Mouse (Mus musculus) right cerebral cortex, postnatal 4 days (tissue): Measurements from ENCODE around the gene Odf3l2.

Experiments used
- DNase-seq: peaks from one replicate; pipeline ENCODE4 v3.0.0-alpha.2; 2022

Gene Odf3l2

DNA sequence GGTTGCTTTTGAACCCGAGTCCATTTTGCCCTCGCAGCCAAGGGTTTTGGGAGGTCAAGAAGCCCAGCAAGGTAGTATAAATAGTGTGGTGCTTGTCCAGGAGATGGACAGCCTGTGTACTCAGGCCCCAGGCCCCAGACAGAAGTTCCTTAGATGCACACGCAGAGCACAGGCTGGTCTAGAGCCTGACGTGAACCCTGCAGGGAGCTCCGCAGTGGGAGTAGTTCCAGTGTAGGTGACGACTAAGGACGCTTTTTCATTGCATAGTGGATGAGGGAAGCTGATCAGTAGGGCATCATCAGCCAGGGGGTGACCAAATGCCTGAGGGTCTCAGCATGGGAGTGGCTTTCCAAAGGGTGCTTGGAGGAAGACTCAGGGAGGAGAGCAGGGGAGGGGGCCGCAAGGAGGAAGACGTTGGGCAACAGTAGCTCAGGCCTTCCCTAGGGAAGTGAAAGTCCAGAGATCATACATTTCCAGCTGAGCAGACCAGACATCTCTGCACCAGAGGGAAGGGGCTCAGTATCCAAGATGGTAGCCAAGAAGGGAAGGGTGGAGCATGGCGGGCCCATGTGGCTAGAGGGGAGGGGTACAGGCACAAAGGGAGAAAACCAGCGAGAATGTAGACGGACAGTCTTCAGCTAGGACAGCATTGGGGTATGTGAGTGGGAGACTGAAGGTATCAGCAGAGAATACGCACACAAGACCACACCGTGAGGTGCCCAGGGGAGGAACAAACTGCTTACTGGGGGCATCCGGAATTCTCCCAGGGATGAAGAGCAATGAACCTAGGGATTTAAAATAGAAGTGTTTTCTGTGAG lies 24.7 kb upstream of the Odf3l2 start:
- DNase-seq, result no peak

DNA sequence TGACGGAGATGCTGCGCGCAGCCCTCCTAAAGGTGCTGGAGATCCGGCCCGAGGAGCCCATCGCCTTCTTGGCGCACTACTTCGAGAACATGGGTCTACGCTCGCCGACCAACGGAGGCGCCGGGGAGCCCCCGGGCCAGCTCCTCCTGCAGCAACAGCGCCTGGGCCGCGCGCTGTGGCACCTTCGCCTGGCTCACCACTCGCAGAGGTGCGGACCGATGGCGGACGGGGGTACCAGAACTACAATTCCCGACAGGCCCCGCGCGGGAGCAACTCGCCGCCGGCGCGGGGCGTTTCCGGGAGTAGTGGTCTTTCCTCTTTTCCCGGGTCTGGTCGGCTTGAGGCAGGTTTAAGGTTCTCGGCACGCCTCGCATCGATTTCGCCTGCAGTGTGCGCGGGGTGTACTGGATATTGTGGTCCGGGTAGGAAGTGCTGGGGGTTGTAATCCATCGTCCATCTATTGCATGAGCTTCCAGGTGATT lies 24.1 kb upstream of the Odf3l2 start:
- DNase-seq, result peak; percentile 84

DNA sequence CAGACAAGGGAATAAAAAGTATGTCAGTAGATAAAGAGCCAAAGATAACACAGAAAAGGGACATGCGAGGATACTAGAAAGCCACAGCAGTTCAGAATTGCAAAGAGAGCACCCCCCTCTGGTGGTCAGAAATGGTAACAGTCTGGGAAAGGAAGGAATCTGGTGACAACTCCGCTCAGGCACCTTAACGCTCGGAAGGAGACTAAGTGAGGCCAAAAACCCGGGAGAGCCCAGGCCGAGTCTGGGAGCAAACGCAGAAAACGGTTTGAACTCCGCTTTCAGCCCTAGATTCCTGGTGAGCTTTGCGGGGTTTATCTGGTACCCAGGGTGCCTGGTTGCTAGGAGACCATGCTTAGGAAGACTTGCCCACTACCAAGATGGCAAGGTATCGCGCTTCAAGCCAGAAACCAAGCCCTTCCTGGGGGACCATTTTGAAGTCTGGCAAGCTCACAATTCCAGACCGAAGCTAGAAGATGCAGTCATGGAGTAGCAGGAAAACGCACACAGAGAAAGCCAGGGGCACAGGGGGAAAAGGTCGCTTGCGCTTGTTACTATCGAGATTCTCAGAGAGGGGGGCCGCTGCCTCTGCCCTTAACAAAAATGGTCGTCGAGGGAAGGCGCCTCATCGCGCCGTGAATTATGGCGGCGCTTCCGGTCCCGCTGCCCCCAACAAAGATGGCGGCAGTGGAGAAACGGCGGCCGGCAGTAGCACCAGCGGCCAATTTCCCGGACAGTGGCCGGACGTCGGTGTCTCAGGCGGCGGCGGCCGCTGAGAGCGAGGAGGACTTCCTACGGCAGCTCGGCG lies 23.4 kb upstream of the Odf3l2 start, which contains the start of gene Tpgs1:
Tpgs1 (plus strand) TSS at position 599 of the 805 bp plus-strand sequence.
- DNase-seq, result peak; percentile 89

DNA sequence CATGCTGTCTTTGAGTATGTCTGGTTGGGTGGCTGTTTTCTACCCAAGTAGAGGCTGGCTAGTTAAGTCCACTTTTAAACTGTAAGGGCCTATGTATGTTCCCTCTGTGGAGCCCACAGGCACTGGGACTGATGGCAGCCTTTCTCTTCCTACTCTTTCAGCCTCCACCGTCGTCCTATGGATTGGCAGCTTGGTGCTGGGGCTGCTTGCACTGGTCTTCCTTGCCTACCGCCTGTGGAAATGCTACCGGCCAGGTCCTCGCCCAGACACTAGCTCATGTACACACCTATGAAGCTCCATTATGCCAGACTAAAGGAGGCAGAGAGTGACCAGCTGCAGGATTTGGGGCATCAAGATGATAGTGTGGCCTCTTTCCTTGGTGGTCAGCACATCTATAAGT lies 22.5 kb upstream of the Odf3l2 start:
- DNase-seq, result no peak

DNA sequence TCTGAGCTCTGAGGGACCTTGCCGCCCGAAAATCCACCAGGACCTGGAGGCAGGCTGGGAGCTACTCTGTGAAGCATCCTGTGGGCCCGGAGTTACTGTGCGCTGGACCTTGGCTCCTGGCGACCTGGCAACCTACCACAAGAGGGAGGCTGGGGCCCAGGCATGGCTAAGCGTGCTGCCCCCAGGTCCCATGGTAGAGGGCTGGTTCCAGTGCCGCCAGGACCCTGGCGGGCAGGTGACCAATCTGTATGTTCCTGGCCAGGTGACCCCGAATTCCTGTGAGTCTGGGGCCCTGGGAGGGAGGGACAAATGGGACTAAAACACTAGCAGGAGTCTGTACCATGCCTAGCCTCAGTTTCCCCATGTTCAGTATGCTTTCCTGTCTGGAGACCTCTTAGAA lies 21.0 kb upstream of the Odf3l2 start:
- no peak for DNase-seq

DNA sequence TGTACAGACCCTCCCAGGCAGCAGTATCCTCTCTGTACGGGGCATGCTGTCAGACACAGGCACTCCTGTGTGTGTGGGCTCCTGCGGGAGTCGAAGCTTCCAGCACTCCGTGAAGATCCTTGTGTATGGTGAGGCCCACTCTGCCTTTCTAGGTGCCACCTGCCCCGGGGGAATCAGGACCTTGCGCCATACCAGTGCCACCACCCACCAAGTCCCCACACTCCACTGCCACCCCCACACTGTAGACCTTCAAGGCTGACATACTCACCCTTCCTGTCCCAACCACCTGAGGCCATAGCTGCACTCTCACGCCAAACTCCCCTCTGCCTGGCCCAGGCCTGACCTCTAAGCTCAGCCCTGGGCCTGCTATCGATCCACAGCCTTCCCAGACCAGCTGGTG lies 19.5 kb upstream of the Odf3l2 start:
- no peak for DNase-seq

DNA sequence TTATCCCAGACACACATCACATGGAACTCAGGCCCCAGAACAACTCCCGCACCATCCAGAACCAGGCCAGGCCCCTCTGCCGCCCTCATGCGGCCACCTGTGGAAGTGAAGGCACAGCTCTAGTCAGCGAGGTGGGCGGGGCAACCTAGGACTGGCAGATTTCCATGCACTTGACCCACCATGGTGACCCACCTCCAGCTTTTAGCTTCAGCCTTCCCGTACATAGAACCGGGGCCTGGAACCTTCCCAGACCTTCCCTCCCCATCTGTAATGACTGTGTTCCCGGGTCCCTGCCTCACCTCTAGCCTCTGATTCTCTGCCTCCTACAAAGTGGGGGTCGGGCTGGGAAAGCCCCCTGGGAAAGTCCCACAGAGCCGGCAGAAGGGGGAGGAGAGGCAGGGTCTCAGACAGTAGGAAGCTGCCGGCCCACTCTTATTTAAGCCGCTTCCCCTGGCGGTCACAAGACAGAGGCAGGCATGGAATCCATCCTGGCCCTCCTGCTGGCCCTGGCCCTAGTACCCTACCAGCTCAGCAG lies 18.7 kb upstream of the Odf3l2 start, which contains the start of gene Madcam1:
Madcam1 (plus strand) TSS at position 429 of the 535 bp plus-strand sequence.
- peak; percentile 71 for DNase-seq

DNA sequence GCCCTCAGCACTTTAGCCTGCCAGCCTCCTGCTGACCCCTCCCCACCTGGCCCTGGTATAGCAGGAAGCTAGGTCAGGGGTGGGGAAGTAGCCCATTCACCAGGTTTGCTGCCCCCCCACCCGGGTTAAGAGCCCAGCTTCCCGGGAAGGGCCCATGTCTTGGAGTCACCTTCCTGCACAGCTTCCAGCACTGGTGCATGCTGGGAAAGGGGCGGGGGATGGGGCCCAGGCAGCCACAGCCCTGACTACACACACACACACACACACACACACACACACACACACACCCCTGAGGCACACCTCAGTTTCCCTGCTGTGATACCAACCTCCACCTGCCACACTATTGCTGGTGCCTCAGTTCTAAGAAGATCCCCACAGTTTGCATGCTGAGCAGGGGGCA lies 16.3 kb upstream of the Odf3l2 start:
- DNase-seq, result no peak

DNA sequence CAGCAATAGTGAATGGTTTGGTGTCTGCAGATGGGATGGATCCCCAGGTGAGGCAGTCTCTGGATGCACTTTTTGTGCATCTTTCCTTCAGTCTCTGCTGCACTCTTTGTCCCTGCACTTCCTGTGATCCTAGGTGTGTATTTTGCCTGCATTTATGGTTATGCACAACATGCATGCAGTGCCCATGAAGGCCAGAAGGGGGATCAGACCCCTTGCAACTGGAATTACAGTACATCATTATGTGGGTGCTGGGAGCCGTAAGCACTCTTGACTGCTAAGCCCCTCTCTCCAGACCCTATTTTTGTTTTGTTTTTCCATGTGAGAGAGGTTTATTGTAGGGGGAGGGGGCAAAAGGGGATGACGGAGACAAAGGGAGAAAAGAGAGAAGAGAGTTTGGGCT lies 14.8 kb upstream of the Odf3l2 start:
- no peak for DNase-seq

DNA sequence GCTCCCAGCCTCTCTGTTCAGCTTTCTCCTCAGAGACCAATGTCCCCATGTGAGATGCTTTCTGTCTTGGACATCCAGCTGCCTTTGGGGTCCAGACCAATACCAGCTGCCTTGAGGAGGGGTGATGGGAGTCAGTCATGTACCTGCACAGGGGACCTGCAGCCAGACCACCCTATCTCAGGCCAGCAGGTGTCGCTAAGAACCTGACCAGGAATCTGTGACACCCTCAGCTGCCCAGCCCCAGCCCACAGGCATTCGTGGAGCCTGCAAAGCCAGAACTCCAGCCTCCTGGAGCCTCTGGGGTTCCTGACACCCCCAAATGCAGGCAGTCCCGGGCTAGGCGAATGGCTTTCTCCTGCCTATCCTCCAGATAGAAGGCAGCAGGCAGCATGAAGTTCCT lies 13.3 kb upstream of the Odf3l2 start:
- DNase-seq, result no peak

DNA sequence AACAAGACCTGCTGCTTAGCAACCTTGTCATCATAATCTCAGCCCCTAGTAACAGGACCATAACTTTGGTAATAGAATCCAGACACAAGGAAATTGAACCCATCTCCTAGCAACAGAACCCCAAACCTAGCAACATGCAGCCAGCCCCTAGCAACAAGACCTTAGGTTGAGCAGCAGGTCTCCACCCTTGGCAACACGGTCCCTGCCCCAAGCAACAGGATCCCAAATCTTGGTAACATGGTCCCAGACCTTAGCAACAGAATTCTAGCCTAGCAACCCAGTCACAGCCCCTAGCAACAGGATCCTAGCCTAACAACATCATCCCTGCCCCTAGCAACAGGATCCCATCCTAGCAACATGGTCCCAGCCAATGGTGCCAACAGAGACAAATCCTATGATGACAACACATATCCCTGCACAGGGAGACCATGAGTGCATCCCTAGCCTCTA lies 9.4 kb upstream of the Odf3l2 start:
- peak; percentile 47 for DNase-seq

DNA sequence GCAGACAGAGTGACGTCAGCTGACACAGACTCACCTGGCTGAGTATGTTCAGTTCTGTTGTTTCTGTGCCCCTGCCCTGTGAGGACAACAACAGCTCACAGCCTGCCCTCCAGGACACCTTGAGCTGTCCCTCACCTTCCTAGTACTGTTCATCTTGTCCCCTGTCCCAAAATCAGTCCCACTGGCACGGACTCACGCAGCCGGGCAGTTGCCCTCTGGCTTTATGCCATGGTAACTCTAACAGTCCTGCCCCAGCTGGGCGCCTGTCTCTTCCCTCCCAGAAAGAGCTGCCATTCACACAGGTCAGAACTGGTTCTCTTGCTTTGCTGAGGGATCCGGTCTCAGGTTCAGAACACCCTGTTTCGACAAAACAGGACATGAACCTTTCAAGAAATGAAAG lies 7.3 kb upstream of the Odf3l2 start:
- DNase-seq, result no peak

DNA sequence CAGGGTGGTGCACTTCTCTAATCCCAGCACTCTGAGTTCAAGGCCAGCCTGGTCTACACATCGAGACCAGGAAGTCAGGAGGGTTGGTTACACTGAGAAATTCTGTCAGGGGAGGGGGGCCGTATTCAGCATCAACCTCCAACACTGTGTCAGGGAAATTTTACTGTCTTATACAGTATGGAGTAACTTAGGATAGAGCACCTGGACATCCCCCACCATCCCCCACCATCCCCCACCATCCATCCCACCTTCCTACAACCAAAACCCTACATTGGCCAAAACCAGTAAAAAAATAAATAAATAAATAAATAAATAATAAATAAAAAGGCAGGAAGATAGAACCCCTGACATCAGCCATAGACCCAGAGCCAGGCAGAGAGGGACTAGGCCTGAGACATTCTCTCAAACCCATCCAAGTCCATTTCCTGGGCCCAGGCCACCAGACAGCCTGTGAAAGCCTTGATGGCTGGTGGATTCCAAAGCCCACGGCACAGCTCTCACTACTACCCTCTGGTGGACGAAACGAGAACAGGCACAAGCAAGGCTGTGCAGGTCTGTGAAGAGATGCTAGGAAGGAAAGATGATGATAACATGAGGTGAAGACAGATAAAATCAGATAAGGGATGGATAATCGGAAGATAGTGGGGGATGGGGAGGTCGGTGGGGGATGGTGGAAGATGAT lies 3.7 kb upstream of the Odf3l2 start:
- DNase-seq, result peak; percentile 80

DNA sequence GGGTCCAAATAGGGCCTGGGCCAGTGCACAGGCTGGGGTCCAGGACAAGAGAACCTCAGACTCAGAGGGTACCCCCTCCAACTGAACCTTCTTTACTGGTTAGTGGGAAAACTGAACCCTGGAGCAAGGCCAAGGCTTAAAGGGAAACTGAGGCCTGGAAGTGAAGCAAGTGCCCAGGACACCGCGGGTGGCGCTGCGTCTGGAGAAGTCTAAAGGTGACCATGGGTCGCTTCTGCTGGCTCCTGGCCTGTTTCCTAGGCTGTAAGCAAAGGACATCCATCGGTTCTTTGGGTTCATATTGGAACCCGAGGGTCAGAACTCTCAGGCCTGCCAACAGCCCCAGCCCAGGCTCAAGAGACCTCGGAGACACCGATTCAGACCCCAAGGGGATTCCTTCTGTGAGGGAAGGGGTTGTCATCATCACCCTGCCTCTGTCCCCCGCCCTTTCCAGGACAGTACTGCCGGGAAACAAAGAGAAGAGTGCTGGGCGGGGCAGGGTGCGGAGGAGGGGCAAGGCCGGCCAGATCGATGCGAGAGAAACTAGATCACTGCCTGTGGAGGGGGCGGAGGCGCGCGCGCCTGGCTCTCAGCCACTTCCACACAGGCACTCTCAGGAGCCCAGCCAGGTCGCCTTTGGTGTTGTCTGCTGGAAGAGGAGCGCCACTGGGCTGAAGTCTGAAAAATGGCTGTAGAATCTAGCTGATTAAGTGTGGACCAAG lies 6.9 kb downstream of the Odf3l2 start:
- DNase-seq, result peak; percentile 39

DNA sequence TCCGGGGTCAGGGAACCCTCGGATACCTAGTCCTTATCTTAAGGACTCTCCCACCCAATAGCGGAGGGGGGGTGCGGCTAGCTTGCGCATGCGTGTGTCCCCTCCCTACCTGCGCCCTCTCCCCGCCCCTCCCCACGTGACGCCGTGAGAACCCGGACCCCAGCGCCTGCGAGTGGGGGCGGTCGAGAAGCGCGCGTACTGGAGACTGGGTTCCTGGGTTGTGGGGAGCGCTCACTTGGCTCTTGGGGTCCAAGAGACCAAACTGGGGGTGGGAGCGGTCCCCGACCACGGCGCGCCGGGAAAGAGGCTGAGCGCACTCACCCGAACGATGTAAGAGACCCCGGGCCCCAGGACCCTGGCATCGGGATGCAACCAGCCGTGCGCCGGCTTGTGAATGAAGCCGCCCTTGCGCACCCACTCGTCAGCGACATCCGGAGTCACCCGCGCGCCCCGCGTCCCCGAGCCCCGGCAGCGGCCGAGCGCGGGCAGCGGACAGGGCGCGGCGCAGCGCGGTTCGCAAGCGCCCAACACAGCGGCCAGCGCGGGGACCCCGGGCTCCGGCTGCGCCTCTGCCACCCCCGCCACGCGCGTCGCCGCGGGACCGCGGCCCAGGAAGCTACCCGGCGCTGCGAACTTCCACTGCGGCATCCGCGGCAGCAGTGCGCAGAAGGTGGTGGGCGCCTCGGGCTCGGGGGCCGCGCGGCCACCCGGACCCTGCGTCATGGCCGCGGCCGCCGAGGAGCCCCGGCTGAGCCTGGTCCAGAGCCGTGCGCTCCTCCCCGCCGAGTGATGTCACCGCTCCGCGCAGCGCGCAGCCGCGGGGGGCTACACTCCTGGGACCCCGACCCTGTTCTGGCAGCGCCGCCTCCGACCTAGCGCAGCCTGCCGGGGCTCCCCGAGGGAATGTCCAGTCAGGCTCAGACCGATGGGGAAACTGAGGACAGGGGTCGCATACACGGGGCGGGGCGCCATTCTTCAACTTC lies 8.1 kb downstream of the Odf3l2 start, which contains the start of gene Shc2:
Shc2 (minus strand) TSS at position 791 of the 983 bp plus-strand sequence.
- peak; percentile 86 for DNase-seq

DNA sequence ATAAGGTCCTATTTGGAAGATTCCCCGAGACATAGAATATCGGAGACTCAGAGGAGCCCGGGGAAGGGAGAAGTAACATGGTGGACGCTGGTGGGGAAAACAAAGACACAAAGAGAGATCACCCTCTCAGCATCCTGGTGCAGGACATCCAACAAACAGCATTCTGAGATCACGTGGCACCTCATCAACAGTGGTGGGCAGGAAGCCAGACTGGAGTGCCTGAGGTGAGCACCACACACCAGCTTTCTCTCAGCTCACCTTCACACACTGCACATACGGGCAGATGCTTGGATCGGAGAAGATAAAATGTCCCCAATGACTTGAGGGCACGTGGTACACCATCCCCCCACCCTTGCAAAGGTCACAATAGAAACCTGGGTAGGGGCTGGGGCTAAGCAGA lies 9.3 kb downstream of the Odf3l2 start:
- no peak for DNase-seq

DNA sequence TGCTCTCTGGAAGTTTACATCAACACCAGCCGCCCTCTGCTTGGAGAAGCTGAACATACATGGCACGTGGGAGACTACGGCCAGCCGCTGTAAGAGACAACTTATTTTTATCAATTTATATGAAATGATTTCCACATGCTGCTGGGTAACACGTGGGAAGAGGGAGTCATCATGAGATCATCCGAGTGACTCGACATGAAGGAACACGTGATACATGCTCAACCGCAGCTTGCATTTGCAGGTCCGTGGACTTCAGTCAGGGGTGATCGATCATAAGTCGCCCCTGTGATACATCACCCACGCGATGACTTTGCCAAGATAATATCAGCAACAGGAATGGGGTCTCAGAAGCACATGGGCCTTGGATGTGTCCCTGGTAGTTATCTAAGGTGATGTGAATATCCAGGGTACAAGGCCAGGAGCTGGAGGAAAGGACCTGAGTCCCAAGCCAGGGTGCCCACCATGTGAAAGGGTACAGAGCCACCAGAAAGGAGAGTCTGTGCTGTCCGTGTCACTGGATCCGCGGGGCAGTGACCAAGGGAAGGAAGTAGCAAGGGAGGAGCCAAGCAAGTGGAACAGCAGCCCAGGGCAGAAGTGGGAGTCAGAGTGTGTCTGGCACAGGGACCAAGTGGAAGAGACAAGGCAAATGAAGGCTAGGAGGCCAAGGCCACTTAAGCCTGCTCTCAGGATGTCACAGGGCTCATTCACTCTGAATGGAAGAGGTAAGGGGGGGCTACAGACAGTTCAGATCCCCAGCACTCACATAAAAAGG lies 12.3 kb downstream of the Odf3l2 start:
- DNase-seq, result no peak

DNA sequence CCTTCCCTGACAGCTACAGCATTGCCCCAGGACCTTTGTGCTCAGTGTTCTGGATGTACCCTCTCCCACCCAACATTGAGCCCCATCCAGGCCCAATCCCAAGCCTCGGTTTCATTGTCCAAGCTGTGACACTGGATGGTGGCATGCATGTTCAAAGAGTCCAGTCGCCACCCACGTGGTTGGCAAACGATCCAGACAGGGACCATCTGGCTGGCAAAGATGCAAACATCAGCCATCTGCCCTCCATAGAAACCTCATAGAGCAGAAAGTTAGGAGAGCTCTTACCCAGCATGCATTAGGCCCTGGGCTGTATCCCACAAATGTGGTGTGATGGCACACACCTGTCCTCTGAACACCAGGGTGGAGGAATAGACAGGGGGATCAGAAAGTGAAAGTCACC lies 14.1 kb downstream of the Odf3l2 start:
- DNase-seq, result no peak

DNA sequence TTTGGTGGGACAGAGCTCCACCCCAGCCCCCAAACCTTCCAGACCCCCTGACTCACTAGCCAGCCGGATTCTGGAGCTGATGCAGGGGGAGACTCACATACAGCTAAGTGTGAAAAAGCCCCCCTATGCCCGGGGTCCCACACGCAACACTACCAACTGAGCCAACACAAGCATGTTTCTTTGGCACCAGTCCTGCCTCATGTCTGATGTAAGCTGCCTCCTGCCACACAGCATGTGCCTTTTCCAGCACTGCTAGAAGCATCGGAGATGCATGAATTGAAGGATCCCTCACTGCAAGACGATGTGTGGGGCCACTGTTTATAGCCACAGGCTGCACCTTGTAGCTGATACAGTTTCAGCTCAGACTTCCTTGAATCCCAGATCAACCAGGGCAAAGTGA lies 17.2 kb downstream of the Odf3l2 start:
- DNase-seq, result no peak

DNA sequence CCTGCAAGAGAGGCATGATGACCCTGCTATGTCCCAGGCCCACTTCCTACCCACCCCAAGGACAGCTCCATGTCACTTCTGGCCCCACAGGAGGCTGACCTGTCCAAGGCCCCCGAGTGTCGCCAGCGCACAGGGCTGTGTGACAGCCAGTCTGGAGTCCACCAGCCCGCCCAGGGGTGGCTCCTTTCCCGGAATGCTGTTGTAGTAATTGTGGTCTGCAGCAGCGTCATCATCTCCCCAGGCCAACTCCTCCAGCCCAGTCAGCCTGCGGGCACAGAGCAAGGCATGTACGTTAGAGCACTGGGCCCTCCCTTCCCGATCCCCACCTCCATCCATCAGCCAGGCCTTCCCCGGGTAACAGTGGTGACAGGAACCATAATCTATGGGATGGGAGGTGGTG lies 19.4 kb downstream of the Odf3l2 start:
- DNase-seq, result no peak
